Mouse (Mus musculus): ENCODE measurements around the gene Cnot1.

- TF ChIP-seq BHLHE40 (IDR thresholded peaks at IDR 0.05; ENCODE audit: borderline replicate concordance, low read depth, low read length) (no peak), POLR2AphosphoS2 (IDR thresholded peaks at IDR 0.05; ENCODE audit: low read length) (no peak), ZKSCAN1 (IDR thresholded peaks at IDR 0.05; ENCODE audit: low read depth, low read length) (no peak), MXI1 (IDR thresholded peaks at IDR 0.05; ENCODE audit: low read depth, low read length) (no peak), EP300 (IDR thresholded peaks at IDR 0.05; ENCODE audit: low read depth in 1 of 2, low read length in 2 of 2) (no peak), CTCF (IDR thresholded peaks at IDR 0.05 in 2 of 3, conservative IDR thresholded peaks at IDR 0.05 in 1 of 3; ENCODE audit: control insufficient read depth in 1 of 3, insufficient read depth in 1 of 3, low read depth in 2 of 3, low read length in 3 of 3, poor library complexity in 1 of 3, severe bottlenecking in 1 of 3) (no peak)
These were observed 34.2 kb upstream of the Cnot1 start for GRCm38 (mm10) chr8:95841436-95841835.
